Mouse (Mus musculus) Muller cell, postnatal 12 days (primary cell): Measurements from ENCODE around the gene Gse1.

Experiments
- DNase-seq: peaks from one replicate; pipeline ENCODE4 v3.0.0-alpha.2; 2015; ENCODE audit errors: inconsistent ontology term

The Gse1 gene

DNA sequence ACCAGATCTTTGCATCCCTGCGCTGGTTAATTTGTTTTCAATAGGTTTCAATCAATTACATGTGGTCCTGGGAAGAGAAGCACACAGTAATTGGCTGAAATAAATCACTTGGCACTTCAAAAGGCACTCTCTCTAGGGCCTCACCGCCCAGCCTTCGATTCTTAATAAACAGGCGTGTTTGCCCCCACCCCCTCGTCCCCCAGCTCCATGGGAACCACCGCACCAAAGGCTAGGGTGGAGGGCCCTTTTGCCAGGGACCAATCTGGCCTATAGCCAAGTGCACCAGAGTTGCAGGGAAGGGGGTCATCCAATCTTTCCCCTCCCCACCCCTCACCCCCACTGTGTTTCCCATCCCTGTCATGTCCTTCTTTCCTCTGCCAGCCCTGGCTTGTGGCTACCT, 219.9 kb downstream of the Gse1 start:
- DNase-seq, result no peak

- DNase-seq, result no peak
Observed at GRCm38 (mm10) chr8:120449139-120449538, 220.9 kb downstream of the Gse1 start.

GRCm38 (mm10) chr8:120449608-120450031, 221.4 kb downstream of the Gse1 start:
- peak; percentile 85 for DNase-seq

- no peak for DNase-seq
Observed at GRCm38 (mm10) chr8:120452111-120452510, 223.9 kb downstream of the Gse1 start.

GRCm38 (mm10) chr8:120454404-120454803, 226.1 kb downstream of the Gse1 start:
- no peak for DNase-seq

DNA sequence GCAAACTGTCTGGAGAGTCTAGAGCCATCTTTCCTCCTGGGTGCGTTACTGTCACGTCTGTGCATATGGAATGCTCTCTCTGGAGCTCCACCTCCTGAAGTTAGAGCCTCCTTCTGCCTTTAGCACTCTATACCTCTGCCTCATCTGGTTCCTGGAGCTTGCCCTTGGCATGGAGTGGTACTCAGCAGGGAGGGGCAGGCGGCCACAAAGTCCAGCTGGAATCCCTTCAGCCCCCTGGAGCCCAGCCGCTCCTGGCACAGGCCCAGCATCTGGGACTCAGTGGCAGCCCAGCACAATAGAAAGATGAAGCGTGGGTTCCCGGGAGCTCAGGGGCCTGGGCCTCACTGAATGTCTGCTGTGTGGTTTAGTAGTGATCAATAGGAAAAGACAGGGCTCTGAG, 232.1 kb downstream of the Gse1 start:
- peak; percentile 82 for DNase-seq

- DNase-seq, result no peak
Observed at GRCm38 (mm10) chr8:120462119-120462551, 233.9 kb downstream of the Gse1 start.

DNA sequence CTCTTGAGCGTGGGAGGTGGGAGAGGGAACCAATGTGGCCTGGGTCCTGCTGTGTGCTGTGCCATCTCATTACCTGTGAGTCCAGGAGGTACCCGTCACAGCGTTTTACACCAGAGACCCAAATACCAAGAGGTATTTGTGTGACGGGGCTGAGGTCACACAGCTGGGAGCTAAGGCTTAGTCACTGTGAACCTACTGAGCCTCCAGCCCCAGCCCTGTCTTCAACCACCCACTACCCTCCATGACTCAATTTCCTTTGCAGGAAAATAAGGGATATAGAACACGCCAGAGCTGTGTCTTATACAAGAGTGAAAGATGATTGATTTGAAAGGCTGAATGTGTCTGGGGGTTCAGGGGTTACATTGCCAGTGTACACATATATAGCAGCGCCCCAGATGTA, 234.4 kb downstream of the Gse1 start:
- no peak for DNase-seq

DNA sequence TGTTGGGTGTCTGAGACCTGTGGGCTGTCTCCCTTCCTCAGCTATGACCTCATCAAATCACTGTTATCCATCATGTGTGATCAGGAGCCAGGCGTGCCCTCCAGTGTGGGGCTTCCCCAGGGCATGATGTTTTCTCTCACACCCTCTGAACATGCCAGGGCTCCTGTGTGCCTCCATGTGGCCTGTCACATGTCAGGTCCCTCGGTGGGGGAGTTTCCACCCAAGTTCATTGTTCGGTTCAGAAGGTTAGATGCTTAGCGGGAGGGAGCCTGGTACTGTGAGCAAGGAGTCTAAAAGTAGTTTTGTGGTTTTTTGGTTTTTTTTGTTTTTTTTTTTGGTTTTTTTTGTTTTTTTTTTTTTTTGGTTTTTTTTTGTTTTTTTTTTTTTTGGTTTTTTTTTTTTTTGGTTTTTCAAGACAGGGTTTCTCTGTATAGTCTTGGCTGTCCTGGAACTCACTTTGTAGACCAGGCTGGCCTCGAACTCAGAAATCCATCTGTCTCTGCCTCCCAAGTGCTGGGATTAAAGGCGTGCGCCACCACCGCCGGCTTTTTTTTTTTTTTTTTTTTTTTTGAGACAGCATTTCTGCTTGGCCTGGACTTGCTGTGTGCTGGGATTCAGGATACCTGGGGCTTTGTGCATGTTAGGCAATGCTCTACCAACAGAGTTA, 235.8 kb downstream of the Gse1 start:
- no peak for DNase-seq

DNA sequence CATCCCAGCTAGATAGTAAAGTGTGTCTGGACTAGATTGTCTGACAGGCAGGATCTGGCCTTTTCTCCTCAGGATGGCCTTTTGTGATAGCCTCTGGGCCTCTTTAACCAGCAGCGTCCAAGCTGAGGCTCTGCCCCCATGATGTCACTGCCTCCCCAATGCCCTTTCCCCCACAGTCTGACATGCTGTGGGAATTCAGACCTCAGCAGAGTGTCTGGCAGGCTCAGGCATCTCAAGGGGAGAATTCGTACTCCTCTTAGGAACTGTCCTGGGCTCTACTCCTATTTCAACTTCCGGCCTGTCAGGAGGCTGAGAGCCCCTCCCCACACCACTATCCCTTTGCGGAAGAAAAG, 236.3 kb downstream of the Gse1 start:
- no peak for DNase-seq

DNA sequence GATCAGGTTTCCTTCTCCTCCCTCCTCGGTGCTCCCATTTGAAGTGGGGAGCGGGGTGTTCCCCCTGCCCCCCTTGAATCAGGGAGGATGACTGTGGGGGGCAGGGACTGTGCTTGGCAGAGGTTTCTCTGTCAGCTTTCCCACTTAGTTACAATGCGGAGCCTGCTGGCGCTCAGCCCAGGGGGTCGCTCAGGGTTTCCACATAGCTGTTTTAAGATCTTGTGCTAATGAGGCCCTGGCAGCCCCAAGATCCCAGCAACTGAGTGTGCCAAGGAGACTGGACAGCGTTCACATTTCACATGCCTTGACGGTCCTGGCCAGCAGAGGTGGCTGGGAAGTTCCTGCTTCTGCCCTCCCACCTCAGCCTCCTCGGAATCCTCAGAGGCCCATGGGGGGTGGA, 237.5 kb downstream of the Gse1 start:
- peak; percentile 80 for DNase-seq

GRCm38 (mm10) chr8:120466266-120466665, 238.0 kb downstream of the Gse1 start:
- no peak for DNase-seq

DNA sequence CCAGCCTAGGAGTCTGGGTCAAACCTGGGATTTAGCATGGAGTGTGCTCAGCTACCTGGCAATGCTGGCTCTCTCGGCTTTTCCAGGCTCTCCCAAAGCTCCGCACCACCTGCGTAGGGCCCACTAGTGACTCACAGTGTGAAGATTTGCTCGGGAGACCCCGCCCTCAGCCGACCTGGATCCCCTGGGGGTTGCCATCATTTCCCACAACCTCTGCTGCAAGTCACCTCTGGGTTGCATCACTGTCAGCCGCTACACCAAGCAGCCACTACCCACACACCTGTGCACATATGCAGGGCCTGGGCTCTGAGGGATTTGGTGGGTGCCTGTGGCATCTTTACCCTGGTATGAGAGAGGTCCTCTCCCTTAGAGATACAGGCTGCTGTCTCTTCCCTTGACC, 239.3 kb downstream of the Gse1 start:
- DNase-seq, result no peak

DNA sequence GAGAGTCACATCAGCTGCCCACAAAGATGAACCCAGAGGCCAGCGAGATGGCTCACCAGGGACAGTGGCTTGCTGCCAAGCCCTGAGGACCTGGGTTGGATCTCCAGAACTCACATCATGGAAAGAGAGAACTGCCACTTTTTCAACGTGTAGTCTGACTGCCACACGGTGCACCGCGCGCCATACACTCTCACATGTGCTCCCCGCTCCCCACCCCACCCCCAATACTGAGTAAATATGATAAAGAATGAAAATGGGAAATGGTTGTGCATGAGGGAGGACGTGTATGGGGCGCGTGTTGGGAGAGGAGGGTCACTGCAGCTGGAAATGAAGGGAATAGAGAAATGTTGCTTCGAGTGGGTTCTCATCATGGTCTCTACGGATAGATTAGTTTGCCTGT, 241.9 kb downstream of the Gse1 start:
- no peak for DNase-seq

GRCm38 (mm10) chr8:120471166-120471565, 242.9 kb downstream of the Gse1 start:
- DNase-seq, result no peak

DNA sequence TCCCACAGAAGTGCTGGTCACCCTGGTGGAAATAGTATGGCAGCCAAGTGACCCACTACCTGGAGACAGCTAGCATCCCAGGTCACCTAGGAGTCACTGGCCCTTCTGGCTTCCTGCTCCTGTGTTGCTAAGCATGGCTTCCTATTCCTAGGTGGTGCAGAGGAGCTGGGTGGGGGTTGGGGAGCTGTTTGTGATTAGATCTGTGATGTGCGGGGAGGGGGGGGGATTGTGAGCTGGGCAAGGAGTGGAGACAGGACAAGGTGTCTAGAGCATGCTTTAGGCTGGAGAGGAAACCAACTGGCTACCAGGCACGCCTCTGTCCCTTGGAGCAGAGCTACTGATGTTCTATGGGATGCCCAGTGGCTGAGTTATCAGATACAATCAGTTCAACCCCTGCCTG, 243.5 kb downstream of the Gse1 start:
- DNase-seq, result no peak

DNA sequence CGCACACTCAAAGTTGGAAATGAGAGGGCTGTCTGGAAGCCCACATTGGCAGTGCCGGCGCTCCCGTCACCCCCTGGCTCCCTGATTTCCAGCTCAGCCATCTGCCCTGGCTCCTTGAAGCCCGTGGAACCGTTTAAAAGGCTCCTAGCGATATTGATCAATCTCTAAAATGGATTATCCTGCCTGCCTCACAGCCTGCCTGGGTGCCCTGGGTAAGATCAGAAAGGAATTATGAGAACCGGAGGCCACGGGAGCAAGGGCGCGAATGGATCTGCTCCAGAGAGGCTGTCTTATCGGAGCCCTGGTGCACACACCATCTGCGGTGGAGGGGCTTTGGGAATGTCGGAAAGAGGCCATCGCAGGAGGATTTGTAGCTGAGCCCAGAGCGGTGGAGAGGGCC, 244.0 kb downstream of the Gse1 start:
- no peak for DNase-seq

- DNase-seq, result no peak
Observed at GRCm38 (mm10) chr8:120473729-120474364, 245.6 kb downstream of the Gse1 start.

DNA sequence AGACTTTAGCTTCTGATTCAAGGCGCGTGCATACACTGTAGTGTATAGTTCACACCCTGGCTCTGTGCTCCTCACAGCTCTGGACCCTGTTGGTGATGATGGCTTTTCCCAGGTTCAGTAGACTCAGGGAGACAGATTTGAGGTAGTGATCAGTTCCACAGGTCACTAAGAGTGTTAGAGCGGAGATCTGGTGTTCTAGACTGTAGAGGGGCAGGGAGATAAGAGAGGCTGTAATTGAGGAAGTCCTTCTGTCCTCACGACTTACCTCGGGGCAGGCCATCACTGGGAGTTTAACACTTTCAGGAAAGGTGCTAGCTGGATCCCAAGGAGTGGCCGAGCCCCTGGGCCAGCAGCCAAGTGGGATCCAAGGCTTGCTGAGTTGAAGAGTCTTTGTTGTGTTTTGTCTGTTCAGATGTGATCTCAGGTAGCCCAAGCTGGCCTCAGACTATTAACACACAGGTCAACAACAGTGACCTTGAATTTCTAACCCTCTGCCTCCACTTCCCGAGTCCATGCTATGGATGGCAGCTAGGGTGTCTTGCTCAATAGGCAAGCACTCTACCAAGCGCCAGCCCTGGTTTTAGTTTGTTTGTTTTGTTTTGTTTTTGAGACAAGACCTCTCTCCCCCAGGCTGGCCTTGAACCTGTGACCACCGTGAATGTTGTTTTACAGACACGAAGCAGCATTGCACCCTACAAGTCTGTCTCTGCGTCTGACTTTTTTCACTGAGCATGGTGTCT, 246.4 kb downstream of the Gse1 start:
- no peak for DNase-seq

DNA sequence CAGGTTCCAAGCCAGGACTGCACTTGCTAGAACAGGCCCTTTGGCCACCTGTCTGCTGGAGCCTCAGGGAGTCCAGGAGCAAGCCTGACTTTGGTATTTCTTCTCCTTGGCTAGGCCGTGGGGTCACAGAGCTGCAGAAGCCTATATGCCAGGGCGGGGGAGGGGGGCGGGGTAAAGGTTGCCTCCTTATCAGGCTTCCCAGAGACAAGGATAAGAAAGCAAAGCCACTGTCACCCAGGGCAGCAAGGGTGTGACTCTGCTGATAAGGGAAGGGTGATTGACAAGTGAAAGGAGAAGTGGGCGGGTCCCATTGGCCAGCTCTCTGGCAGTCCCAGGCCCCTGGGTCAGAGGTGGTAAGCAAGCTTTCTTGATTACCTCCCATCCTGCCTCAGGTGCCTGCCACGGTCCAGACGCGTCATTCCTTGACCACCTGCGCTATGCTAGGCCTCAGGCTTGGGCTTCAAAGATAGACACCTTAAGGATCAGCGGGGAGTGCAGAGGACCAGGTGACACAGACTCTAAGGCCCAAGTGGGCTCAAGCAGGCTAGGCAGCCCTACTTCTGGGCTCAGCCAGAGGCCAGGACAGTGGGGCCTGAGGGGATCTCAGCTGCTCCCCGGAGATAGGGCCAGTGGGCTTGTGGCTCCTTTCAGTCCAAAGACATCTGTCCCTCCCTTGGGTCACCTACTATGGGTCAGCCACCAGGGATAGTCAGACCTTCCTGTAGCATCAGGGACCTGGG, 247.4 kb downstream of the Gse1 start:
- DNase-seq, result no peak

- peak; percentile 40 for DNase-seq
Observed at GRCm38 (mm10) chr8:120476711-120477575, 248.7 kb downstream of the Gse1 start.
